Mouse (Mus musculus) lung, embryonic 15.5 days (tissue): ENCODE results near the gene Vdr. TPM values are rescaled to one million over a fixed set of nuclear protein-coding genes. Genes with fewer than 3 reads are reported as not detected.
A peak's percentile ranks its signal among the peaks of the same experiment; 100 is the strongest.

ENCODE experiments used
- ATAC-seq: fragments of 200-750 bp; cut with Nextera tagmentation; 2 replicates; pipeline ENCODE4 v1.8.0; 2017; ENCODE audit warnings: moderate number of reproducible peaks, borderline replicate concordance; ENCODE audit not compliant: low FRiP score, low TSS enrichment; ENCODE audit errors: extremely low read depth
- H3K27ac ChIP-seq: fragments of 300-500 bp; sonication (generic); 2 replicates; pipeline ENCODE4 v1.5.1; 2015; ENCODE audit warnings: moderate library complexity, mild to moderate bottlenecking, inconsistent platforms
- H3K27me3 ChIP-seq: fragments of 300-500 bp; sonication (generic); 2 replicates; pipeline ENCODE4 v1.6.1; 2015; ENCODE audit warnings: inconsistent platforms
- H3K36me3 ChIP-seq: fragments of 300-500 bp; sonication (generic); 2 replicates; pipeline ENCODE4 v1.6.1; 2015; ENCODE audit warnings: inconsistent platforms
- H3K4me1 ChIP-seq: fragments of 300-500 bp; sonication (generic); 2 replicates; pipeline ENCODE4 v1.6.1; 2015; ENCODE audit warnings: inconsistent platforms
- H3K4me2 ChIP-seq: fragments of 300-500 bp; sonication (generic); 2 replicates; pipeline ENCODE4 v1.6.1; 2015; ENCODE audit warnings: inconsistent platforms, mild to moderate bottlenecking, moderate library complexity
- H3K4me3 ChIP-seq: fragments of 300-500 bp; sonication (generic); 2 replicates; pipeline ENCODE4 v1.5.1; 2015; ENCODE audit warnings: mild to moderate bottlenecking, inconsistent platforms
- H3K9ac ChIP-seq: fragments of 300-500 bp; sonication (generic); 2 replicates; pipeline ENCODE4 v1.6.1; 2015; ENCODE audit warnings: inconsistent platforms
- H3K9me3 ChIP-seq: fragments of 300-500 bp; sonication (generic); 2 replicates; pipeline ENCODE4 v1.6.1; 2016; ENCODE audit warnings: inconsistent platforms
- WGBS: fragments of 180-500 bp; shearing (Covaris S2); methylation state at CpG from one replicate; pipeline ENCODE4 v1.1.7; 2015; 5-methylcytosine and 5-hydroxymethylcytosine counted together
- polyA plus RNA-seq: library from polyadenylated mRNA; unstranded; fragments of >200 nt; fragmentation: Nextera tagmentation; extraction: Ambion mirVana; gene quantifications from 2 replicates; pipeline ENCODE4 v1.2.1, GENCODE M21; 2015

Gene Vdr
- polyA plus RNA-seq, 1 experiment from 2014 or later = 0.81 TPM

- ATAC-seq = no peak
- 89% methylated on average over 6 of the region's 6 CpGs for WGBS
- H3K9me3 ChIP-seq = no peaks in the 10 kb centered on the region
- no peak overlapping the region for H3K4me3 ChIP-seq
- H3K27ac ChIP-seq = no peak overlapping the region
- H3K9ac ChIP-seq = no peak overlapping the region
- H3K36me3 ChIP-seq = no peaks in the 10 kb centered on the region
- H3K27me3 ChIP-seq = no peaks in the 10 kb centered on the region
- no peak overlapping the region for H3K4me2 ChIP-seq
- peaks cover 37% of the 10 kb centered on the region for H3K4me1 ChIP-seq
Measured at GRCm38 (mm10) chr15:97842058-97842457, 68.4 kb downstream of the Vdr start.

DNA sequence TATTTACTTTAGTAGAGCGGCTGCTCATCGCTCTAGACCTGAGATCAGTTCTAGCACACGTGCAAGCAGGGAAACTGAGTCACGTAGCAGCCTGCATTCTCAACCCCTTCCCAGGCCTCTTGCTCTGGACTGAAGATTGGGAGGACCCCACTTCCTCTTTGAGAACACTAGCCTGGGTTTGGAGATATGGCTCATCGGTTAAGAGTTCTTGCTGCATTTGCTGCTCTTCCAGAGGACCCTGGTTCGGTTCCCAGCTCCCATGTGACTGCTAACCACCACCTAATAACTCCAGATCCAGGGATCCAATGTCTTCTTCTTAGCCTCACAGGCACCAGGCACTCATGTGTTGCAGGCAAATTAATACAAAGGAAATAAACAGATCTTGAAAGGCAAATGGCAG, 69.0 kb downstream of the Vdr start:
- Histone ChIP-seq H3K9ac (no peak overlapping the region), H3K27me3 (no peaks in the 10 kb centered on the region), H3K36me3 (no peaks in the 10 kb centered on the region), H3K9me3 (no peaks in the 10 kb centered on the region), H3K27ac (no peak overlapping the region), H3K4me2 (no peak overlapping the region), H3K4me3 (no peak overlapping the region), H3K4me1 (peaks cover 44% of the 10 kb centered on the region)
- no peak for ATAC-seq
- 94% methylated on average over 6 of the region's 6 CpGs for WGBS

- 84% methylated on average over 1 of the region's 1 CpGs for WGBS
- Histone ChIP-seq H3K9ac (no peak overlapping the region), H3K4me1 (peaks cover 48% of the 10 kb centered on the region), H3K36me3 (no peaks in the 10 kb centered on the region), H3K9me3 (no peaks in the 10 kb centered on the region), H3K4me3 (no peak overlapping the region), H3K27ac (peak overlapping the region; percentile 85), H3K4me2 (no peak overlapping the region), H3K27me3 (no peaks in the 10 kb centered on the region)
- ATAC-seq = no peak
Measured at GRCm38 (mm10) chr15:97840781-97841180, 69.6 kb downstream of the Vdr start.

DNA sequence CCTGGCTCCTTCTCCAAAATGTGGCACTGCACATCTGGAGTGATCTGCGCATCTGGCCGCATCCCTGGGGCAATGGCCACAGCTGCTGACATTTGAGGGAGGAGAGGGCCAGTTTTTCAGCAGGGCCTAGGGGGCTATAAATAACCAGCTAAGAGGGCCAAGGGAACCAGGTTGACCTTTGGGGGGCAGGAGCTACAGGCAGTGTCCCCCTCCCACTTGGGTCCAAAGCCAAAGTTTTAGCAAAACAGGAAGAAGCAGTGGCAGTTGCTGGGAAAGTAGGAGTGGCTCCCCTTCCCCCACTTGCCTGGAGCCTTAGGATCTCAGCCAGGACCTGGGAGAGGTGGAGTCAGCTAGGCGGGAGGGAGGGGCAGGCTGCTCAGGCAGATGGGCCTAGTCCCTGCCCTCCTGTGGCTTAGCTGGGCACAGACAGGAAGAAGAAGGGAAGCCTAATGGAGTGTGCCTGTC, 70.4 kb downstream of the Vdr start:
- H3K36me3 ChIP-seq = no peaks in the 10 kb centered on the region
- no peaks in the 10 kb centered on the region for H3K27me3 ChIP-seq
- H3K27ac ChIP-seq = peak overlapping the region; percentile 85
- H3K4me1 ChIP-seq = peaks cover 48% of the 10 kb centered on the region
- H3K9me3 ChIP-seq = no peaks in the 10 kb centered on the region
- peak; percentile 88 for ATAC-seq
- no peak overlapping the region for H3K4me3 ChIP-seq
- H3K9ac ChIP-seq = no peak overlapping the region
- 17% methylated on average over 3 of the region's 3 CpGs for WGBS
- H3K4me2 ChIP-seq = no peak overlapping the region

GRCm38 (mm10) chr15:97839473-97839872, 71.0 kb downstream of the Vdr start:
- ATAC-seq = no peak

GRCm38 (mm10) chr15:97839012-97839411, 71.4 kb downstream of the Vdr start:
- no peak overlapping the region for H3K4me3 ChIP-seq

More at GRCm38 (mm10) chr15:97839473-97839872, 71.0 kb downstream of the Vdr start:
- Histone ChIP-seq H3K36me3 (no peaks in the 10 kb centered on the region), H3K4me3 (no peak overlapping the region), H3K4me1 (peaks cover 48% of the 10 kb centered on the region), H3K9ac (no peak overlapping the region), H3K9me3 (no peaks in the 10 kb centered on the region), H3K27me3 (no peaks in the 10 kb centered on the region), H3K4me2 (no peak overlapping the region), H3K27ac (peak overlapping the region; percentile 85)
- whole genome bisulfite sequencing = 62% methylated on average over 4 of the region's 4 CpGs

GRCm38 (mm10) chr15:97838395-97838794, 72.0 kb downstream of the Vdr start:
- Histone ChIP-seq H3K4me2 (no peak overlapping the region), H3K27ac (peak overlapping the region; percentile 85), H3K4me3 (no peak overlapping the region), H3K27me3 (no peaks in the 10 kb centered on the region), H3K9ac (no peak overlapping the region), H3K9me3 (no peaks in the 10 kb centered on the region), H3K4me1 (peaks cover 51% of the 10 kb centered on the region), H3K36me3 (no peaks in the 10 kb centered on the region)
- 88% methylated on average over 4 of the region's 4 CpGs for WGBS
- ATAC-seq = no peak

More at GRCm38 (mm10) chr15:97839012-97839411, 71.4 kb downstream of the Vdr start:
- Histone ChIP-seq H3K27ac (peak overlapping the region; percentile 85), H3K4me1 (peaks cover 48% of the 10 kb centered on the region), H3K9me3 (no peaks in the 10 kb centered on the region), H3K27me3 (no peaks in the 10 kb centered on the region), H3K36me3 (no peaks in the 10 kb centered on the region), H3K9ac (no peak overlapping the region), H3K4me2 (no peak overlapping the region)
- ATAC-seq = no peak
- whole genome bisulfite sequencing = 96% methylated on average over 2 of the region's 2 CpGs

GRCm38 (mm10) chr15:97837491-97838061, 72.9 kb downstream of the Vdr start:
- Histone ChIP-seq H3K9me3 (no peaks in the 10 kb centered on the region), H3K4me2 (peak overlapping the region; percentile 13; the same call in 1 of the 2 replicates), H3K36me3 (no peaks in the 10 kb centered on the region), H3K9ac (0 out of 2 replicates have a peak overlapping the region, but pooled peaks have one; percentile 1), H3K4me1 (peaks cover 59% of the 10 kb centered on the region), H3K27me3 (no peaks in the 10 kb centered on the region), H3K27ac (peak overlapping the region; percentile 85), H3K4me3 (no peak overlapping the region)
- peak; percentile 60; the same call in 1 of the 2 replicates for ATAC-seq
- WGBS = 6% methylated on average over 8 of the region's 8 CpGs

DNA sequence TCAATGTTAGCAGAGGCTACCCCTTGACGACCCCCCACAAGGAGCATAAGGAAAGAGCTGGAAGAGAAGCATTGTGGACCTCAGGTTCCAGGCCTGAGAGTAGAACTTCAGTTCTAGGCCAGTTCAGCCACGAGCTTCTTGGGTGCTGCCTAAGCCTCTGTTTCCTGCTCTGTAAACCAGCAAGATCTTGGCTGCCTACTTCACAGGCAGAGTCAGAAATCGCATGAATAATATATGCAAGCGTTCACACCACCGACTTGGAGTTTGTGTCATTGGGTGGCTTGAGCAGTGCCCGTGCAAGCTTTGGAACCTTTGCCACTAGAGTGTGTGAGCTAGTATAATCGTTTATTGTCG, 73.6 kb downstream of the Vdr start:
- no peaks in the 10 kb centered on the region for H3K9me3 ChIP-seq
- peaks cover 66% of the 10 kb centered on the region for H3K4me1 ChIP-seq
- H3K27ac ChIP-seq = peak overlapping the region; percentile 85
- H3K4me2 ChIP-seq = no peak overlapping the region
- 35% methylated on average over 8 of the region's 8 CpGs for WGBS
- no peak for ATAC-seq
- H3K27me3 ChIP-seq = no peaks in the 10 kb centered on the region
- H3K4me3 ChIP-seq = no peak overlapping the region
- no peak overlapping the region for H3K9ac ChIP-seq
- H3K36me3 ChIP-seq = no peaks in the 10 kb centered on the region

- Histone ChIP-seq H3K4me1 (peaks cover 67% of the 10 kb centered on the region), H3K4me3 (no peak overlapping the region), H3K4me2 (no peak overlapping the region), H3K27me3 (no peaks in the 10 kb centered on the region), H3K36me3 (no peaks in the 10 kb centered on the region), H3K27ac (peak overlapping the region; percentile 85; the same call in 1 of the 2 replicates), H3K9ac (no peak overlapping the region), H3K9me3 (no peaks in the 10 kb centered on the region)
- ATAC-seq = no peak
- WGBS = 50% methylated on average over 17 of the region's 17 CpGs
Measured at GRCm38 (mm10) chr15:97836153-97836893, 74.1 kb downstream of the Vdr start.

- H3K27ac ChIP-seq = peak overlapping the region; percentile 98
- no peak overlapping the region for H3K9ac ChIP-seq
- no peak for ATAC-seq
- peaks cover 65% of the 10 kb centered on the region for H3K4me1 ChIP-seq
- no peak overlapping the region for H3K4me3 ChIP-seq
- H3K36me3 ChIP-seq = no peaks in the 10 kb centered on the region
- no peaks in the 10 kb centered on the region for H3K27me3 ChIP-seq
- peak overlapping the region; percentile 86 for H3K4me2 ChIP-seq
- whole genome bisulfite sequencing = 66% methylated on average over 9 of the region's 9 CpGs
- no peaks in the 10 kb centered on the region for H3K9me3 ChIP-seq
Measured at GRCm38 (mm10) chr15:97832764-97833479, 77.5 kb downstream of the Vdr start.
